Mouse (Mus musculus): Measurements from ENCODE around the gene Itga2.

- TF ChIP-seq POLR2A (IDR thresholded peaks at IDR 0.05; ENCODE audit: extremely low read depth, insufficient read depth, low read length) (no peak), CTCF (IDR thresholded peaks at IDR 0.05; ENCODE audit: extremely low read depth, insufficient read depth, low read length) (peak; percentile 24; the same call in 1 of the 2 replicates)
Measured at GRCm38 (mm10) chr13:114980831-114981419, 49.0 kb upstream of the Itga2 start.

All from cortical plate, adult 2 months (tissue).